ENCODE assay signal across 48 mouse cellular contexts in the genomic region with DNA sequence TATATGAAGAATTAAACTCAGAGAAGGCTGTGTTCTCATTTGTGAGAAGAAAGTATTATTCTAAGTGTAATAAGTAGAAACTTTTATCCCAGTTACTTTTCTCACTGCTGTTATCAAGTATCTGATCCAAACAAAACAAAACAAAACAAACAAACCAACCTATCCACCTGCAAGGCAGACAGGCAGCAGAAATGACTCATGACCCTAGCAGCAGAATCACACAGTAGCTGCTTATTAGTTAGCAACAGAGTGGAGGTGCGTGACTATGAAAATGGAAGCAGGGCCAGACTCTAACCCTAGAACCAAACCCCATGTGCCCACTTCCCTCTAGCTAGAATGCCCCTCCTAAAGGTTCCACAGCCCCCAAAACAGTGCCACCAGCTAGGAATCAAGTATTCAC. TPM values are rescaled to one million over a fixed set of nuclear protein-coding genes. Genes with fewer than 3 reads are reported as not detected.
"Had no signal": no experiment of that assay in that cellular context is flagged by ENCODE, and none has a peak within 500 bp of the region (broad histone marks: within the 10 kb centered on the region; RNA-seq: fewer than 3 reads in every experiment).

No protein-coding gene starts in this region.

- H3K27ac ChIP-seq: heart, embryonic 13.5 days; heart, embryonic 15.5 days; hindbrain, embryonic 10.5 days; hindbrain, embryonic 12.5 days; hindbrain, embryonic 13.5 days; hindbrain, embryonic 14.5 days; hindbrain, embryonic 15.5 days; hindbrain, postnatal 0 days; intestine, embryonic 15.5 days; kidney, embryonic 15.5 days; kidney, postnatal 0 days; layer of hippocampus, adult 2 months; left cerebral cortex, adult 2 months had no signal

- H3K4me2 ChIP-seq: heart, embryonic 11.5 days; heart, embryonic 12.5 days; heart, embryonic 13.5 days; heart, embryonic 15.5 days; hindbrain, embryonic 12.5 days; hindbrain, embryonic 13.5 days; hindbrain, embryonic 14.5 days; hindbrain, embryonic 15.5 days; intestine, embryonic 15.5 days; kidney, embryonic 15.5 days had no signal

- H3K27me3 ChIP-seq: heart, embryonic 12.5 days; heart, embryonic 13.5 days; heart, embryonic 15.5 days; hindbrain, embryonic 12.5 days; hindbrain, embryonic 13.5 days; hindbrain, embryonic 15.5 days; intestine, embryonic 15.5 days; kidney, embryonic 15.5 days had no signal

- H3K36me3 ChIP-seq: hindbrain, embryonic 12.5 days; intestine, embryonic 15.5 days had no signal

- H3K9me3 ChIP-seq: heart, embryonic 12.5 days; heart, embryonic 13.5 days; heart, embryonic 15.5 days; hindbrain, embryonic 10.5 days; hindbrain, embryonic 12.5 days; hindbrain, embryonic 13.5 days; hindbrain, embryonic 15.5 days; intestine, embryonic 15.5 days; kidney, embryonic 15.5 days had no signal

- H3K4me1 ChIP-seq: heart, embryonic 13.5 days; heart, embryonic 15.5 days; hindbrain, embryonic 10.5 days; hindbrain, embryonic 12.5 days; hindbrain, embryonic 13.5 days; hindbrain, embryonic 15.5 days; intestine, embryonic 15.5 days; kidney, embryonic 15.5 days had no signal

- H3K4me3 ChIP-seq: heart, embryonic 12.5 days; heart, embryonic 13.5 days; heart, embryonic 15.5 days; hindbrain, embryonic 10.5 days; hindbrain, embryonic 12.5 days; hindbrain, embryonic 13.5 days; hindbrain, embryonic 15.5 days; intestine, embryonic 15.5 days; kidney, embryonic 15.5 days; layer of hippocampus, adult 2 months; left cerebral cortex, adult 2 months had no signal

- DNase-seq: heart, postnatal 10 days; heart, postnatal 14 days; heart, postnatal 36 days; heart, postnatal 4 days; kidney, adult 11 months; kidney, adult 18-20 months; kidney, adult 8-10 months; kidney, adult 9 months; kidney, postnatal 10 days; kidney, postnatal 14 days; kidney, postnatal 25 days; kidney, postnatal 36 days; kidney, postnatal 4 days; layer of hippocampus, adult 9-11 months; layer of hippocampus, postnatal 36 days had no signal

- ATAC-seq: hindbrain, embryonic 16.5 days; hindbrain, postnatal 0 days; inflammation-experienced regulatory T-cells, adult 6 months; intestine, embryonic 15.5 days; intestine, embryonic 16.5 days; intestine, postnatal 0 days had no signal

- H3K9ac ChIP-seq: heart, embryonic 12.5 days; heart, embryonic 13.5 days; heart, embryonic 15.5 days; hindbrain, embryonic 12.5 days; hindbrain, embryonic 13.5 days; hindbrain, embryonic 14.5 days; hindbrain, embryonic 15.5 days; intestine, embryonic 15.5 days; kidney, embryonic 15.5 days had no signal

RNA-seq across cellular contexts. Expression of gene Gm10306, which starts 26.9 kb away (rescaled TPM):
- total RNA-seq: heart, postnatal 10 days; heart, postnatal 14 days; heart, postnatal 25 days; heart, postnatal 36 days; heart, postnatal 4 days; hematopoietic stem cell, adult 5-6 weeks; hindbrain, postnatal 0 days; layer of hippocampus, adult 18-20 months; layer of hippocampus, adult 2 months; layer of hippocampus, adult 8-10 months; layer of hippocampus, postnatal 10 days; layer of hippocampus, postnatal 14 days; layer of hippocampus, postnatal 25 days; layer of hippocampus, postnatal 36 days; left cerebral cortex, adult 18-20 months; left cerebral cortex, adult 2 months had no signal
- polyA plus RNA-seq: heart, embryonic 11.5 days; heart, embryonic 13.5 days; heart, embryonic 14.5 days; heart, embryonic 15.5 days; hindbrain, embryonic 10.5 days; hindbrain, embryonic 11.5 days; hindbrain, embryonic 12.5 days; hindbrain, embryonic 14.5 days; hindbrain, embryonic 15.5 days; hindbrain, embryonic 16.5 days; hindbrain, postnatal 0 days; inflammation-experienced regulatory T-cells, adult 6 months; intestine, embryonic 14.5 days; intestine, postnatal 0 days; kidney, embryonic 14.5 days; kidney, embryonic 15.5 days; kidney, embryonic 16.5 days; large intestine, adult 2 months had no signal
